Mouse (Mus musculus): ENCODE results near the gene Stpg1. TPM values are rescaled to one million over a fixed set of nuclear protein-coding genes. Genes with fewer than 3 reads are reported as not detected.

Stpg1 gene
- polyA plus RNA-seq, 1 experiment from 2014 or later = 0.79 TPM

DNA sequence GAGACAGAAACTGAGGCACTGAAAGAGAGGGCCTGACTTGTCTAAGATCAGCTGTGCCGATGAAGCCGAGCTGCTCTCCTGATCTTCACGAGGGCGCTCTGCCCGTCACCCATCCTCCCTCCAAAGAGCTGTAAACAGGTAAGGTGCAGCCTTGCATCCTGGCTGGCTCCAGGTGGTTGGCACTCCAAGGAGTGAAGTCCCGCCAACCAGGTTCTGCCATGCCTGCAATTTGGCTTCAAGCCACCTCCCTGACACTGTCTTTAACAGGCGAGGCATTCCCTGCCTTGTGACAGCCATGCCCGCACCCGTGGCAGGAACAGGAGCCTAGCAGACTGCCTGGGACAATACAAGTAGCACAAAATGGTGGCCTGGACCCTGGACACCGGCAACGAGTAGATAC, 8.2 kb upstream of the Stpg1 start:
- Histone ChIP-seq H3K4me1 (replicated peaks; ENCODE audit: control insufficient read depth, insufficient read depth, low read length) (no peaks in the 10 kb centered on the region), H3K27ac (ENCODE audit: low read depth, low read length) (no peak overlapping the region), H3K36me3 (ENCODE audit: control insufficient read depth, insufficient read depth, low read length) (no peaks in the 10 kb centered on the region), H3K4me2 (replicated peaks; ENCODE audit: low read depth, low read length) (no peak overlapping the region), H3K4me3 (ENCODE audit: low read depth, low read length) (no peak overlapping the region), H3K9me3 (ENCODE audit: control insufficient read depth, low read length) (no peaks in the 10 kb centered on the region), H3K9ac (ENCODE audit: low read depth, low read length) (no peak overlapping the region), H3K27me3 (ENCODE audit: control insufficient read depth, insufficient read depth, low read length) (no peaks in the 10 kb centered on the region)
- ATAC-seq (ENCODE audit: low FRiP score) (no peak), DNase-seq (ENCODE audit: low spot score) (no peak)
- 91% methylated on average over 11 of the region's 11 CpGs for WGBS

DNA sequence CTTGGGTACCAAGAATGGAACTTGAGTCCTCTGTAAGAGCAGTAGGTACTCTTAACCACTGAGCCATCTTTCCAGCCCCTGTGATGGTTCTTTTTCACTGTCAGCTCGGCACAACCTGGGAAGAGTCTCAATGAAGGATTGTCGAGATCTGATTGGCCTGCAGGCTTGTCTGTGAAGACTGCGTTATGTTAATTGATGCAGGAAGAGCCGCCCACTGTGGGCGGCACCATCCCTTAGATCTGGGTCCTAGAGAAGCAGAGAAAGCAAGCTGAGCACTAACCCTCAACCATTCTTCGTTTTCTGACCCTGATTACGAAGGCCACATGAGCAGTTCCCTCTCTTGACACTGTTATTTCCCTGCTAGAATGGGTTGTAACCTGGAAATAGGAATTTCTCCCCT, 5.3 kb upstream of the Stpg1 start:
- H3K9ac ChIP-seq (ENCODE audit: low read depth, low read length) = no peak overlapping the region
- DNase-seq (ENCODE audit: low spot score) (no peak), ATAC-seq (ENCODE audit: low FRiP score) (no peak)
- H3K4me1 ChIP-seq (replicated peaks; ENCODE audit: control insufficient read depth, insufficient read depth, low read length) = no peaks in the 10 kb centered on the region
- H3K9me3 ChIP-seq (ENCODE audit: control insufficient read depth, low read length) = no peaks in the 10 kb centered on the region
- H3K36me3 ChIP-seq (ENCODE audit: control insufficient read depth, insufficient read depth, low read length) = no peaks in the 10 kb centered on the region
- no peak overlapping the region for H3K4me2 ChIP-seq (replicated peaks; ENCODE audit: low read depth, low read length)
- H3K4me3 ChIP-seq (ENCODE audit: low read depth, low read length) = no peak overlapping the region
- H3K27me3 ChIP-seq (ENCODE audit: control insufficient read depth, insufficient read depth, low read length) = no peaks in the 10 kb centered on the region
- H3K27ac ChIP-seq (ENCODE audit: low read depth, low read length) = no peak overlapping the region
- WGBS = 88% methylated on average over 7 of the region's 7 CpGs

DNA sequence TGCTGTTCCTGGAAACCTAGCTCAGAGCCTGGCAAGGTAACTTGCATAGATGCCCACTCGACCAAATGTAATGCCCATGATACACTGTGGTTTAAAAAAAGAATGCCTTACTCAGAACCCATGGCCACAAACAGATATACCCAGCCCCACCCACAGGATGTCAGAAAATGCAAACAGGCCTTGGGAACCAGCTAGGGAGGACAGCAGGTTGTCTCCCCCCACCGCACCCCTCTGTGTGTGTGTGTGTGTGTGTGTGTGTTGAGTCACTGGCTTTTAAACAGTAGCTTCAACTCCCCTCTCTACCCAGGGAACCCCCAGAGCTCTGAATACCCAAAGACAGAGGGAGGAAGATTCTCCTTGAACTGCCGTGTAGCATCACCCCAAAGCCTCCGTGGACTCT, 1.3 kb upstream of the Stpg1 start:
- WGBS = 53% methylated on average over 4 of the region's 4 CpGs
- no peaks in the 10 kb centered on the region for H3K27me3 ChIP-seq (ENCODE audit: control insufficient read depth, insufficient read depth, low read length)
- no peak overlapping the region for H3K27ac ChIP-seq (ENCODE audit: low read depth, low read length)
- H3K4me2 ChIP-seq (replicated peaks; ENCODE audit: low read depth, low read length) = peak overlapping the region; percentile 96; the same call in 1 of the 2 replicates
- H3K9ac ChIP-seq (ENCODE audit: low read depth, low read length) = no peak overlapping the region
- H3K4me3 ChIP-seq (ENCODE audit: low read depth, low read length) = no peak overlapping the region
- no peak for DNase-seq (ENCODE audit: low spot score)
- H3K4me1 ChIP-seq (replicated peaks; ENCODE audit: control insufficient read depth, insufficient read depth, low read length) = peaks cover 2% of the 10 kb centered on the region; the same call in 1 of the 2 replicates
- H3K36me3 ChIP-seq (ENCODE audit: control insufficient read depth, insufficient read depth, low read length) = no peaks in the 10 kb centered on the region
- no peak for ATAC-seq (ENCODE audit: low FRiP score)
- no peaks in the 10 kb centered on the region for H3K9me3 ChIP-seq (ENCODE audit: control insufficient read depth, low read length)

GRCm38 (mm10) chr4:135493691-135494520, 684 bp upstream of the Stpg1 start:
- Histone ChIP-seq H3K27me3 (ENCODE audit: control insufficient read depth, insufficient read depth, low read length) (no peaks in the 10 kb centered on the region), H3K9ac (ENCODE audit: low read depth, low read length) (peak overlapping the region; percentile 17), H3K27ac (ENCODE audit: low read depth, low read length) (no peak overlapping the region), H3K9me3 (ENCODE audit: control insufficient read depth, low read length) (no peaks in the 10 kb centered on the region), H3K4me2 (replicated peaks; ENCODE audit: low read depth, low read length) (peak overlapping the region; percentile 96), H3K36me3 (ENCODE audit: control insufficient read depth, insufficient read depth, low read length) (no peaks in the 10 kb centered on the region), H3K4me1 (replicated peaks; ENCODE audit: control insufficient read depth, insufficient read depth, low read length) (peaks cover 2% of the 10 kb centered on the region; the same call in 1 of the 2 replicates), H3K4me3 (ENCODE audit: low read depth, low read length) (peak overlapping the region; percentile 67)
- DNase-seq (ENCODE audit: low spot score) = peak; percentile 57
- 2% methylated on average over 33 of the region's 33 CpGs for WGBS
- ATAC-seq (ENCODE audit: low FRiP score) = no peak

DNA sequence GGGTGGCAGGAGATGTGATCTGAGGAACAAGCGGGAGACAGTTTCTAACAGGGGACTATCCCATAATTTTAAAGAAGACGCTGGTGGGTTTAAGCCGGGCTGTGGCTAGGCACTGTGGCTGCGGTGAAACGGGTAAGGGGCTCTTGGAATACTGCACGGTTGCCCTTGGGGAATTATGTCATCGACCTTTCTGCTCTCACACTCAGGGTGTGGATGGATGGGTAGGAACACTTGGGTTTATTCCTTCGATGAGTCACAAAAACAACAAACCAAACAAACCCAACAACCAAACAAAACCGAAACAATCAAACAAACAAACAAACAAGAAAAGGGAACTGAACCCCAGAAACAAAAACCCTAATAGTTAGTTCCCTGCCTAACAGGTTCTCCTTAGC, 804 bp downstream of the Stpg1 start:
- no peak overlapping the region for H3K27ac ChIP-seq (ENCODE audit: low read depth, low read length)
- 10% methylated on average over 9 of the region's 9 CpGs for WGBS
- no peaks in the 10 kb centered on the region for H3K27me3 ChIP-seq (ENCODE audit: control insufficient read depth, insufficient read depth, low read length)
- peak overlapping the region; percentile 67 for H3K4me3 ChIP-seq (ENCODE audit: low read depth, low read length)
- H3K9ac ChIP-seq (ENCODE audit: low read depth, low read length) = no peak overlapping the region
- H3K4me2 ChIP-seq (replicated peaks; ENCODE audit: low read depth, low read length) = peak overlapping the region; percentile 96
- no peak for DNase-seq (ENCODE audit: low spot score)
- H3K4me1 ChIP-seq (replicated peaks; ENCODE audit: control insufficient read depth, insufficient read depth, low read length) = peaks cover 2% of the 10 kb centered on the region; the same call in 1 of the 2 replicates
- ATAC-seq (ENCODE audit: low FRiP score) = no peak
- no peaks in the 10 kb centered on the region for H3K36me3 ChIP-seq (ENCODE audit: control insufficient read depth, insufficient read depth, low read length)
- H3K9me3 ChIP-seq (ENCODE audit: control insufficient read depth, low read length) = peaks cover under 1% of the 10 kb centered on the region; the same call in 1 of the 2 replicates

DNA sequence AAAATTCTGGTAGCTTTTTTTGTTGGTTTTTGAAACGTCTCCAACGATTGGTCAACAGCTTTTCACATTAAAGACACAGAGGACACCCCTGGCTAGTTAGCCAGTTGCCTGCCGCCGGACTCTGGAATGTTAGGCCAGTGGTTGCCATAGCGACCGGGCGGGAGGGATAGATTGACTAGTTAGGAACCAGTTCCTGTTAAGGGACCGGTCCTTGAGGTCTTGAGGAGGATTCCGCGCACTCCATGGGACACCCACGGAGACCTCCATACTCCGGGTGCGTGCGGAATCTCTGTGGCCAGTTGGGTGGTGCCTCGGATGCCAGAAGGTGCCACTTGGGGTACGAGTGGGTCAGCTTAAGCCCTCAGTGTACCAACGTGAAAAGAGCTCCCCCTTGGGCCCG, 1.2 kb downstream of the Stpg1 start:
- Histone ChIP-seq H3K4me3 (ENCODE audit: low read depth, low read length) (no peak overlapping the region), H3K36me3 (ENCODE audit: control insufficient read depth, insufficient read depth, low read length) (no peaks in the 10 kb centered on the region), H3K9me3 (ENCODE audit: control insufficient read depth, low read length) (peaks cover 4% of the 10 kb centered on the region; the same call in 1 of the 2 replicates), H3K4me1 (replicated peaks; ENCODE audit: control insufficient read depth, insufficient read depth, low read length) (peaks cover 2% of the 10 kb centered on the region; the same call in 1 of the 2 replicates), H3K9ac (ENCODE audit: low read depth, low read length) (no peak overlapping the region), H3K27me3 (ENCODE audit: control insufficient read depth, insufficient read depth, low read length) (no peaks in the 10 kb centered on the region), H3K4me2 (replicated peaks; ENCODE audit: low read depth, low read length) (peak overlapping the region; percentile 96), H3K27ac (ENCODE audit: low read depth, low read length) (no peak overlapping the region)
- no peak for ATAC-seq (ENCODE audit: low FRiP score)
- peak; percentile 78 for DNase-seq (ENCODE audit: low spot score)
- 13% methylated on average over 18 of the region's 18 CpGs for WGBS

DNA sequence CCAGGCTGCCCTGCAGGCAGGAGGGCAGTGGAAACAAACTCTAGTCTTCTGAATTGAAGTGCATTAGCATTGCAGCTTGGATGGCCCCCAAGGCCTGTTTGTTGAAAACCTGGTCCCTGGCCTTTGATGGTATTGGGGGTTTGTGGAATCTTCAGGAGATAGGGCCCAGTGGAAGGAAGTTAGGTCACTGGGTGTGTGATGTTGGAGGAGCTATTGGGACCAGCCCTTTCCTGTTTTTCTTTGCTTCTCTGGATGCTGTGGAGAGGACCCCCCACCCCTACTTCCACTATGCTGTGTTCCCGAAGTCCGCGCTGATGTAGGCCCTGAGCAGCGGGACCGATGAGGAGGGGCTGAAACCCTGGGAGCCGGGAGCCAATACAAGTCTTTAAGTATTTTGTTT, 3.5 kb downstream of the Stpg1 start:
- H3K4me3 ChIP-seq (ENCODE audit: low read depth, low read length) = no peak overlapping the region
- H3K4me2 ChIP-seq (replicated peaks; ENCODE audit: low read depth, low read length) = no peak overlapping the region
- H3K36me3 ChIP-seq (ENCODE audit: control insufficient read depth, insufficient read depth, low read length) = no peaks in the 10 kb centered on the region
- no peak overlapping the region for H3K9ac ChIP-seq (ENCODE audit: low read depth, low read length)
- WGBS = 90% methylated on average over 6 of the region's 6 CpGs
- no peaks in the 10 kb centered on the region for H3K27me3 ChIP-seq (ENCODE audit: control insufficient read depth, insufficient read depth, low read length)
- H3K4me1 ChIP-seq (replicated peaks; ENCODE audit: control insufficient read depth, insufficient read depth, low read length) = peaks cover 2% of the 10 kb centered on the region; the same call in 1 of the 2 replicates
- H3K9me3 ChIP-seq (ENCODE audit: control insufficient read depth, low read length) = peaks cover 4% of the 10 kb centered on the region; the same call in 1 of the 2 replicates
- ATAC-seq (ENCODE audit: low FRiP score) (no peak), DNase-seq (ENCODE audit: low spot score) (no peak)
- no peak overlapping the region for H3K27ac ChIP-seq (ENCODE audit: low read depth, low read length)

GRCm38 (mm10) chr4:135499831-135500230, 5.2 kb downstream of the Stpg1 start:
- H3K9me3 ChIP-seq (ENCODE audit: control insufficient read depth, low read length) = peaks cover 4% of the 10 kb centered on the region; the same call in 1 of the 2 replicates
- ATAC-seq (ENCODE audit: low FRiP score) = no peak
- H3K27ac ChIP-seq (ENCODE audit: low read depth, low read length) = no peak overlapping the region
- peaks cover 2% of the 10 kb centered on the region; the same call in 1 of the 2 replicates for H3K4me1 ChIP-seq (replicated peaks; ENCODE audit: control insufficient read depth, insufficient read depth, low read length)
- no peaks in the 10 kb centered on the region for H3K36me3 ChIP-seq (ENCODE audit: control insufficient read depth, insufficient read depth, low read length)
- 78% methylated on average over 3 of the region's 3 CpGs for WGBS
- H3K4me2 ChIP-seq (replicated peaks; ENCODE audit: low read depth, low read length) = no peak overlapping the region
- no peak for DNase-seq (ENCODE audit: low spot score)
- H3K27me3 ChIP-seq (ENCODE audit: control insufficient read depth, insufficient read depth, low read length) = no peaks in the 10 kb centered on the region
- H3K4me3 ChIP-seq (ENCODE audit: low read depth, low read length) = no peak overlapping the region
- H3K9ac ChIP-seq (ENCODE audit: low read depth, low read length) = no peak overlapping the region

GRCm38 (mm10) chr4:135501587-135501986, 7.0 kb downstream of the Stpg1 start:
- DNase-seq (ENCODE audit: low spot score) (no peak), ATAC-seq (ENCODE audit: low FRiP score) (no peak)
- Histone ChIP-seq H3K27ac (ENCODE audit: low read depth, low read length) (no peak overlapping the region), H3K27me3 (ENCODE audit: control insufficient read depth, insufficient read depth, low read length) (no peaks in the 10 kb centered on the region), H3K4me2 (replicated peaks; ENCODE audit: low read depth, low read length) (no peak overlapping the region), H3K4me3 (ENCODE audit: low read depth, low read length) (no peak overlapping the region), H3K9me3 (ENCODE audit: control insufficient read depth, low read length) (peaks cover 4% of the 10 kb centered on the region; the same call in 1 of the 2 replicates), H3K9ac (ENCODE audit: low read depth, low read length) (no peak overlapping the region), H3K4me1 (replicated peaks; ENCODE audit: control insufficient read depth, insufficient read depth, low read length) (no peaks in the 10 kb centered on the region), H3K36me3 (ENCODE audit: control insufficient read depth, insufficient read depth, low read length) (no peaks in the 10 kb centered on the region)
- 64% methylated on average over 4 of the region's 4 CpGs for WGBS
